Mouse (Mus musculus) forebrain, embryonic 15.5 days (tissue): ENCODE measurements around the gene Anks1b. TPM values are rescaled to one million over a fixed set of nuclear protein-coding genes. Genes with fewer than 3 reads are reported as not detected.

Source experiments
- ATAC-seq: fragments of 200-750 bp; cut with Nextera tagmentation; replicated peaks from 2 replicates; pipeline ENCODE4 v1.8.0; 2017; ENCODE audit warnings: mild to moderate bottlenecking, moderate TSS enrichment, moderate library complexity
- H3K27ac ChIP-seq: fragments of 300-500 bp; sonication (generic); replicated peaks from 2 replicates; pipeline ENCODE4 v1.5.1; 2015; ENCODE audit warnings: mild to moderate bottlenecking, inconsistent platforms
- H3K27me3 ChIP-seq: fragments of 300-500 bp; sonication (generic); 2 replicates; pipeline ENCODE4 v1.6.1; 2015; ENCODE audit warnings: inconsistent platforms
- H3K36me3 ChIP-seq: fragments of 300-500 bp; sonication (generic); 2 replicates; pipeline ENCODE4 v1.6.1; 2015; ENCODE audit warnings: mild to moderate bottlenecking, inconsistent platforms
- H3K4me1 ChIP-seq: fragments of 300-500 bp; sonication (generic); 2 replicates; pipeline ENCODE4 v1.6.1; 2015; ENCODE audit warnings: inconsistent platforms
- H3K4me2 ChIP-seq: fragments of 300-500 bp; sonication (generic); replicated peaks from 2 replicates; pipeline ENCODE4 v1.6.1; 2015; ENCODE audit warnings: mild to moderate bottlenecking, inconsistent platforms
- H3K4me3 ChIP-seq: fragments of 300-500 bp; sonication (generic); 2 replicates; pipeline ENCODE4 v1.5.1; 2015; ENCODE audit warnings: mild to moderate bottlenecking, inconsistent platforms
- H3K9ac ChIP-seq: fragments of 300-500 bp; sonication (generic); replicated peaks from 2 replicates; pipeline ENCODE4 v1.6.1; 2015; ENCODE audit warnings: mild to moderate bottlenecking, inconsistent platforms
- H3K9me3 ChIP-seq: fragments of 300-500 bp; sonication (generic); 2 replicates; pipeline ENCODE4 v1.6.1; 2016; ENCODE audit warnings: inconsistent platforms
- WGBS: fragments of 180-500 bp; shearing (Covaris S2); methylation state at CpG from one replicate; pipeline ENCODE4 v1.1.7; 2015; ENCODE audit warnings: mixed read lengths; 5-methylcytosine and 5-hydroxymethylcytosine counted together
- polyA plus RNA-seq: library from polyadenylated mRNA; unstranded; fragments of >200 nt; fragmentation: Nextera tagmentation; extraction: Ambion mirVana; gene quantifications from 2 replicates; pipeline ENCODE4 v1.2.1, GENCODE M21; 2015

Anks1b gene
- polyA plus RNA-seq, 1 experiment from 2014 or later: 63.1 TPM

GRCm38 (mm10) chr10:90969355-90970174, 1096.3 kb downstream of the Anks1b start:
- Histone ChIP-seq H3K27me3 (peaks cover 13% of the 10 kb centered on the region; the same call in 1 of the 2 replicates), H3K27ac (no peak overlapping the region), H3K36me3 (no peaks in the 10 kb centered on the region), H3K9ac (peak overlapping the region; percentile 37), H3K4me3 (peak overlapping the region; percentile 39), H3K4me1 (peaks cover 30% of the 10 kb centered on the region), H3K9me3 (no peaks in the 10 kb centered on the region), H3K4me2 (peak overlapping the region; percentile 67)
- peak; percentile 51 for ATAC-seq
- WGBS: 2% methylated on average over 72 of the region's 72 CpGs

- Histone ChIP-seq H3K9ac (no peak overlapping the region), H3K4me2 (no peak overlapping the region), H3K27ac (no peak overlapping the region), H3K36me3 (no peaks in the 10 kb centered on the region), H3K4me3 (no peak overlapping the region), H3K9me3 (no peaks in the 10 kb centered on the region), H3K4me1 (peaks cover 30% of the 10 kb centered on the region), H3K27me3 (peaks cover 13% of the 10 kb centered on the region; the same call in 1 of the 2 replicates)
- ATAC-seq: no peak
- WGBS: 43% methylated on average over 4 of the region's 4 CpGs
These were observed 1097.3 kb downstream of the Anks1b start for GRCm38 (mm10) chr10:90970560-90970959.

- Histone ChIP-seq H3K4me3 (no peak overlapping the region), H3K27ac (no peak overlapping the region), H3K4me1 (peaks cover 16% of the 10 kb centered on the region), H3K27me3 (peaks cover 5% of the 10 kb centered on the region; the same call in 1 of the 2 replicates), H3K36me3 (no peaks in the 10 kb centered on the region), H3K4me2 (no peak overlapping the region), H3K9ac (no peak overlapping the region), H3K9me3 (no peaks in the 10 kb centered on the region)
- no peak for ATAC-seq
- WGBS: 82% methylated on average over 2 of the region's 2 CpGs
These were observed 1100.8 kb downstream of the Anks1b start for GRCm38 (mm10) chr10:90974084-90974483.

GRCm38 (mm10) chr10:90974491-90974890, 1101.2 kb downstream of the Anks1b start:
- H3K27me3 ChIP-seq: peaks cover under 1% of the 10 kb centered on the region; the same call in 1 of the 2 replicates
- no peak overlapping the region for H3K4me2 ChIP-seq
- no peaks in the 10 kb centered on the region for H3K36me3 ChIP-seq
- WGBS: 83% methylated on average over 6 of the region's 6 CpGs
- H3K4me1 ChIP-seq: peaks cover 12% of the 10 kb centered on the region
- no peak overlapping the region for H3K9ac ChIP-seq
- H3K27ac ChIP-seq: no peak overlapping the region
- no peak overlapping the region for H3K4me3 ChIP-seq
- no peak for ATAC-seq
- H3K9me3 ChIP-seq: no peaks in the 10 kb centered on the region

GRCm38 (mm10) chr10:90981811-90982210, 1108.5 kb downstream of the Anks1b start:
- Histone ChIP-seq H3K4me2 (no peak overlapping the region), H3K4me3 (no peak overlapping the region), H3K27me3 (no peaks in the 10 kb centered on the region), H3K27ac (no peak overlapping the region), H3K9ac (no peak overlapping the region), H3K9me3 (no peaks in the 10 kb centered on the region), H3K4me1 (no peaks in the 10 kb centered on the region), H3K36me3 (no peaks in the 10 kb centered on the region)
- no peak for ATAC-seq
- WGBS: 95% methylated on average over 4 of the region's 4 CpGs

- Histone ChIP-seq H3K9me3 (no peaks in the 10 kb centered on the region), H3K4me2 (no peak overlapping the region), H3K9ac (no peak overlapping the region), H3K4me3 (no peak overlapping the region), H3K27me3 (no peaks in the 10 kb centered on the region), H3K36me3 (no peaks in the 10 kb centered on the region), H3K4me1 (no peaks in the 10 kb centered on the region), H3K27ac (no peak overlapping the region)
- no peak for ATAC-seq
- WGBS: 75% methylated on average over 8 of the region's 8 CpGs
These were observed 1109.7 kb downstream of the Anks1b start for GRCm38 (mm10) chr10:90983046-90983445.

GRCm38 (mm10) chr10:90990340-90990739, 1117.0 kb downstream of the Anks1b start:
- Histone ChIP-seq H3K27ac (no peak overlapping the region), H3K27me3 (no peaks in the 10 kb centered on the region), H3K4me2 (no peak overlapping the region), H3K9me3 (no peaks in the 10 kb centered on the region), H3K36me3 (peaks cover 5% of the 10 kb centered on the region; the same call in 1 of the 2 replicates), H3K9ac (no peak overlapping the region), H3K4me1 (no peaks in the 10 kb centered on the region), H3K4me3 (no peak overlapping the region)
- 94% methylated on average over 6 of the region's 6 CpGs for WGBS
- no peak for ATAC-seq

- 74% methylated on average over 6 of the region's 6 CpGs for WGBS
- Histone ChIP-seq H3K9me3 (no peaks in the 10 kb centered on the region), H3K4me2 (no peak overlapping the region), H3K27me3 (no peaks in the 10 kb centered on the region), H3K4me3 (no peak overlapping the region), H3K27ac (no peak overlapping the region), H3K36me3 (peaks cover 18% of the 10 kb centered on the region; the same call in 1 of the 2 replicates), H3K9ac (no peak overlapping the region), H3K4me1 (no peaks in the 10 kb centered on the region)
- no peak for ATAC-seq
These were observed 1118.9 kb downstream of the Anks1b start for GRCm38 (mm10) chr10:90992237-90992636.

- Histone ChIP-seq H3K36me3 (peaks cover 18% of the 10 kb centered on the region; the same call in 1 of the 2 replicates), H3K27ac (no peak overlapping the region), H3K4me1 (no peaks in the 10 kb centered on the region), H3K9ac (no peak overlapping the region), H3K27me3 (no peaks in the 10 kb centered on the region), H3K4me3 (no peak overlapping the region), H3K9me3 (no peaks in the 10 kb centered on the region), H3K4me2 (no peak overlapping the region)
- ATAC-seq: peak; percentile 53; the same call in 1 of the 2 replicates
- 35% methylated on average over 5 of the region's 5 CpGs for WGBS
These were observed 1120.6 kb downstream of the Anks1b start for GRCm38 (mm10) chr10:90993869-90994268.

GRCm38 (mm10) chr10:90999899-91000298, 1126.6 kb downstream of the Anks1b start:
- Histone ChIP-seq H3K9ac (no peak overlapping the region), H3K9me3 (no peaks in the 10 kb centered on the region), H3K36me3 (peaks cover 13% of the 10 kb centered on the region; the same call in 1 of the 2 replicates), H3K4me3 (no peak overlapping the region), H3K4me1 (peaks cover 3% of the 10 kb centered on the region), H3K27ac (no peak overlapping the region), H3K4me2 (no peak overlapping the region), H3K27me3 (no peaks in the 10 kb centered on the region)
- ATAC-seq: no peak
- 78% methylated on average over 5 of the region's 5 CpGs for WGBS

GRCm38 (mm10) chr10:91001421-91001820, 1128.1 kb downstream of the Anks1b start:
- Histone ChIP-seq H3K4me1 (peaks cover 3% of the 10 kb centered on the region), H3K36me3 (0 out of 2 replicates have a peak, but pooled peaks cover 6% of the 10 kb centered on the region), H3K27me3 (no peaks in the 10 kb centered on the region), H3K4me2 (peak overlapping the region; percentile 9; the same call in 1 of the 2 replicates), H3K27ac (peak overlapping the region; percentile 42; the same call in 1 of the 2 replicates), H3K4me3 (no peak overlapping the region), H3K9ac (no peak overlapping the region), H3K9me3 (no peaks in the 10 kb centered on the region)
- peak; percentile 46; the same call in 1 of the 2 replicates for ATAC-seq
- 41% methylated on average over 13 of the region's 13 CpGs for WGBS

GRCm38 (mm10) chr10:91005858-91006538, 1132.7 kb downstream of the Anks1b start:
- WGBS: 90% methylated on average over 12 of the region's 12 CpGs
- no peaks in the 10 kb centered on the region for H3K27me3 ChIP-seq
- H3K9me3 ChIP-seq: no peaks in the 10 kb centered on the region
- H3K36me3 ChIP-seq: peaks cover 2% of the 10 kb centered on the region; the same call in 1 of the 2 replicates
- no peak for ATAC-seq
- no peak overlapping the region for H3K27ac ChIP-seq
- no peak overlapping the region for H3K4me2 ChIP-seq
- no peak overlapping the region for H3K9ac ChIP-seq
- H3K4me3 ChIP-seq: no peak overlapping the region
- peaks cover 3% of the 10 kb centered on the region for H3K4me1 ChIP-seq
